Mouse (Mus musculus) hindbrain, embryonic 11.5 days (tissue): ENCODE measurements around the gene Washc4. TPM values are rescaled to one million over a fixed set of nuclear protein-coding genes. Genes with fewer than 3 reads are reported as not detected.
A peak's percentile ranks its signal among the peaks of the same experiment; 100 is the strongest.

Experiments used
- ATAC-seq: fragments of 200-750 bp; cut with Nextera tagmentation; 2 replicates; pipeline ENCODE4 v1.8.0; 2017; ENCODE audit warnings: mild to moderate bottlenecking, moderate TSS enrichment, moderate library complexity; ENCODE audit not compliant: low FRiP score
- DNase-seq: peaks from one replicate; pipeline ENCODE4 v3.0.0-alpha.2; 2015; ENCODE audit warnings: low spot score
- H3K27ac ChIP-seq: fragments of 300-500 bp; sonication (generic); 2 replicates; pipeline ENCODE4 v1.5.1; 2014; ENCODE audit warnings: mild to moderate bottlenecking, low read depth, low read length
- H3K27me3 ChIP-seq: fragments of 300-500 bp; sonication (generic); 2 replicates; pipeline ENCODE4 v1.6.1; 2014; ENCODE audit warnings: mild to moderate bottlenecking, low read length, moderate library complexity, mixed read lengths; ENCODE audit not compliant: control insufficient read depth, insufficient read depth
- H3K36me3 ChIP-seq: fragments of 300-500 bp; sonication (generic); 2 replicates; pipeline ENCODE4 v1.6.1; 2014; ENCODE audit warnings: mild to moderate bottlenecking, low read length, moderate library complexity, mixed read lengths; ENCODE audit not compliant: control insufficient read depth, insufficient read depth
- H3K4me1 ChIP-seq: fragments of 300-500 bp; sonication (generic); replicated peaks from 2 replicates; pipeline ENCODE4 v1.6.1; 2014; ENCODE audit warnings: low read length, mixed read lengths; ENCODE audit not compliant: control insufficient read depth, insufficient read depth
- H3K4me2 ChIP-seq: fragments of 300-500 bp; sonication (generic); replicated peaks from 2 replicates; pipeline ENCODE4 v1.6.1; 2014; ENCODE audit warnings: mild to moderate bottlenecking, low read depth, low read length
- H3K4me3 ChIP-seq: fragments of 300-500 bp; sonication (generic); 2 replicates; pipeline ENCODE4 v1.5.1; 2014; ENCODE audit warnings: low read depth, low read length
- H3K9ac ChIP-seq: fragments of 300-500 bp; sonication (generic); 2 replicates; pipeline ENCODE4 v1.6.1; 2014; ENCODE audit warnings: low read depth, low read length
- H3K9me3 ChIP-seq: fragments of 300-500 bp; sonication (generic); 2 replicates; pipeline ENCODE4 v1.6.1; 2016; ENCODE audit warnings: low read length; ENCODE audit not compliant: control insufficient read depth
- WGBS: fragments of 180-500 bp; shearing (Covaris S2); extraction: QIAGEN DNeasy Blood & Tissue Kit; methylation state at CpG from one replicate; pipeline ENCODE4 v1.1.7; 2014; 5-methylcytosine and 5-hydroxymethylcytosine counted together
- polyA plus RNA-seq: library from polyadenylated mRNA; unstranded; fragments of >200 nt; fragmentation: Nextera tagmentation; extraction: Ambion mirVana; gene quantifications from 2 replicates; pipeline ENCODE4 v1.2.1, GENCODE M21; 2014

Washc4 gene
- polyA plus RNA-seq, 1 experiment from 2014 or later, result 40.5 TPM

- Histone ChIP-seq H3K4me2 (no peak overlapping the region), H3K27ac (no peak overlapping the region), H3K9me3 (no peaks in the 10 kb centered on the region), H3K27me3 (no peaks in the 10 kb centered on the region), H3K4me3 (no peak overlapping the region), H3K9ac (no peak overlapping the region), H3K36me3 (no peaks in the 10 kb centered on the region), H3K4me1 (no peaks in the 10 kb centered on the region)
- WGBS, result 90% methylated on average over 2 of the region's 2 CpGs
- DNase-seq (no peak), ATAC-seq (no peak)
These were observed 92.6 kb downstream of the Washc4 start for GRCm38 (mm10) chr10:83636191-83636590.

- Histone ChIP-seq H3K27ac (no peak overlapping the region), H3K4me2 (no peak overlapping the region), H3K4me3 (no peak overlapping the region), H3K36me3 (no peaks in the 10 kb centered on the region), H3K9me3 (no peaks in the 10 kb centered on the region), H3K4me1 (no peaks in the 10 kb centered on the region), H3K9ac (no peak overlapping the region), H3K27me3 (no peaks in the 10 kb centered on the region)
- ATAC-seq, result no peak
- DNase-seq, result peak; percentile 19
- 59% methylated on average over 6 of the region's 6 CpGs for WGBS
These were observed 93.7 kb downstream of the Washc4 start for GRCm38 (mm10) chr10:83637295-83637694.

GRCm38 (mm10) chr10:83639881-83640386, 96.4 kb downstream of the Washc4 start:
- Histone ChIP-seq H3K9ac (no peak overlapping the region), H3K9me3 (no peaks in the 10 kb centered on the region), H3K4me1 (no peaks in the 10 kb centered on the region), H3K4me2 (no peak overlapping the region), H3K4me3 (no peak overlapping the region), H3K36me3 (no peaks in the 10 kb centered on the region), H3K27ac (no peak overlapping the region), H3K27me3 (no peaks in the 10 kb centered on the region)
- WGBS, result 71% methylated on average over 10 of the region's 10 CpGs
- ATAC-seq (no peak), DNase-seq (no peak)

- WGBS, result 82% methylated on average over 3 of the region's 3 CpGs
These were observed 98.1 kb downstream of the Washc4 start for GRCm38 (mm10) chr10:83641641-83642040.

GRCm38 (mm10) chr10:83644167-83644566, 100.6 kb downstream of the Washc4 start:
- Histone ChIP-seq H3K4me1 (peaks cover 3% of the 10 kb centered on the region; the same call in 1 of the 2 replicates), H3K4me2 (no peak overlapping the region), H3K36me3 (no peaks in the 10 kb centered on the region), H3K27me3 (no peaks in the 10 kb centered on the region), H3K4me3 (no peak overlapping the region), H3K9me3 (no peaks in the 10 kb centered on the region), H3K27ac (no peak overlapping the region), H3K9ac (no peak overlapping the region)
- ATAC-seq (no peak), DNase-seq (no peak)
- WGBS, result 85% methylated on average over 8 of the region's 8 CpGs

More at GRCm38 (mm10) chr10:83641641-83642040, 98.1 kb downstream of the Washc4 start:
- H3K9me3 ChIP-seq, result no peaks in the 10 kb centered on the region
- no peaks in the 10 kb centered on the region for H3K27me3 ChIP-seq
- H3K36me3 ChIP-seq, result no peaks in the 10 kb centered on the region
- H3K27ac ChIP-seq, result no peak overlapping the region
- H3K4me2 ChIP-seq, result no peak overlapping the region
- H3K4me3 ChIP-seq, result no peak overlapping the region
- H3K9ac ChIP-seq, result no peak overlapping the region
- DNase-seq (no peak), ATAC-seq (no peak)
- H3K4me1 ChIP-seq, result no peaks in the 10 kb centered on the region

GRCm38 (mm10) chr10:83644865-83645715, 101.5 kb downstream of the Washc4 start:
- H3K4me2 ChIP-seq, result no peak overlapping the region
- 56% methylated on average over 16 of the region's 16 CpGs for WGBS
- peak overlapping the region; percentile 15; the same call in 1 of the 2 replicates for H3K9ac ChIP-seq
- no peak for DNase-seq
- peaks cover 3% of the 10 kb centered on the region; the same call in 1 of the 2 replicates for H3K4me1 ChIP-seq
- H3K9me3 ChIP-seq, result no peaks in the 10 kb centered on the region
- ATAC-seq, result no peak
- no peaks in the 10 kb centered on the region for H3K36me3 ChIP-seq
- no peak overlapping the region for H3K27ac ChIP-seq
- no peaks in the 10 kb centered on the region for H3K27me3 ChIP-seq
- H3K4me3 ChIP-seq, result no peak overlapping the region

GRCm38 (mm10) chr10:83645716-83645990, 102.1 kb downstream of the Washc4 start:
- Histone ChIP-seq H3K9ac (no peak overlapping the region), H3K27ac (no peak overlapping the region), H3K27me3 (no peaks in the 10 kb centered on the region), H3K4me1 (peaks cover 3% of the 10 kb centered on the region; the same call in 1 of the 2 replicates), H3K36me3 (no peaks in the 10 kb centered on the region), H3K4me2 (no peak overlapping the region), H3K9me3 (no peaks in the 10 kb centered on the region), H3K4me3 (no peak overlapping the region)
- DNase-seq (no peak), ATAC-seq (no peak)
- 89% methylated on average over 3 of the region's 3 CpGs for WGBS
